In genomic region chr6:125231117-125232044, GRCm38 (mm10) we compare ENCODE assay signal across 8 mouse cellular contexts. TPM values are rescaled to one million over a fixed set of nuclear protein-coding genes. Genes with fewer than 3 reads are reported as not detected.
DNase-seq lines count a peak whose midpoint lies in the region; ATAC-seq and TF ChIP-seq lines count a peak whose summit lies in the region.

Gene Tapbpl (minus strand): TSS chr6:125231860.

- in situ Hi-C loops in CH12.LX (cut with MboI; ENCODE audit: low pct_ligation_motif_present, low pct_unique_long_range_greater_than_20kb, low sequenced_read_pairs) = no loop called here

- TF ChIP-seq POLR2A in CH12.LX (IDR thresholded peaks at IDR 0.05; ENCODE audit: low read depth, low read length) = peak; percentile 65; the same call in 1 of the 2 replicates

- WGBS in embryonic facial prominence, embryonic 13.5 days = 8% methylated on average over 16 of the region's 16 CpGs
- 1% methylated on average over 16 of the region's 16 CpGs for WGBS in heart, embryonic 13.5 days
- 4% methylated on average over 16 of the region's 16 CpGs for WGBS in kidney, embryonic 16.5 days
- 1% methylated on average over 16 of the region's 16 CpGs for WGBS in liver, postnatal 0 days (ENCODE audit: insufficient replicate concordance)
- WGBS in neural tube, embryonic 12.5 days = 10% methylated on average over 16 of the region's 16 CpGs

- ATAC-seq in embryonic facial prominence, embryonic 13.5 days (ENCODE audit: insufficient number of reproducible peaks, insufficient read depth, low FRiP score, low TSS enrichment, low read depth) = no peak; the same call in 1 of the 2 replicates
- no peak for ATAC-seq in heart, embryonic 13.5 days (ENCODE audit: extremely low read depth, insufficient number of reproducible peaks, low FRiP score, low TSS enrichment)
- ATAC-seq in kidney, embryonic 16.5 days (ENCODE audit: low FRiP score, low TSS enrichment) = peak; percentile 66
- ATAC-seq in liver, postnatal 0 days = peak; percentile 87
- peak; percentile 79 for ATAC-seq in neural tube, embryonic 12.5 days (ENCODE audit: low FRiP score, low read depth)

- no peak for TF ChIP-seq RAD21 in CH12.LX (IDR thresholded peaks at IDR 0.05; ENCODE audit: low read depth, low read length)

- dilution Hi-C loops in CH12.LX (cut with MboI; ENCODE audit: extremely low pct_ligation_motif_present, extremely low pct_unique_long_range_greater_than_20kb, low sequenced_read_pairs) = no loop called here

- H3K4me3 ChIP-seq in CH12.LX (replicated peaks in 1 of 3; ENCODE audit: low read depth in 2 of 3, low read length in 2 of 3, poor library complexity in 1 of 3) = peak within 1 kb of the TSS; percentile 61 to 94 (median 89)
- H3K4me3 ChIP-seq in embryonic facial prominence, embryonic 13.5 days = peak within 1 kb of the TSS; percentile 52
- peak within 1 kb of the TSS; percentile 63 for H3K4me3 ChIP-seq in heart, embryonic 13.5 days
- peak within 1 kb of the TSS; percentile 55 for H3K4me3 ChIP-seq in kidney, embryonic 16.5 days (ENCODE audit: low read length)
- H3K4me3 ChIP-seq in liver, postnatal 0 days (ENCODE audit: low read depth, low read length) = peak within 1 kb of the TSS; percentile 80
- peak within 1 kb of the TSS; percentile 35 for H3K4me3 ChIP-seq in neural tube, embryonic 12.5 days

- no peaks in the 10 kb centered on the region for H3K9me3 ChIP-seq in CH12.LX (replicated peaks; ENCODE audit: low read length)
- H3K9me3 ChIP-seq in embryonic facial prominence, embryonic 13.5 days = no peaks in the 10 kb centered on the region
- H3K9me3 ChIP-seq in heart, embryonic 13.5 days = no peaks in the 10 kb centered on the region
- H3K9me3 ChIP-seq in kidney, embryonic 16.5 days (ENCODE audit: low read length) = no peaks in the 10 kb centered on the region
- H3K9me3 ChIP-seq in liver, postnatal 0 days (ENCODE audit: low read length) = no peaks in the 10 kb centered on the region
- no peaks in the 10 kb centered on the region for H3K9me3 ChIP-seq in neural tube, embryonic 12.5 days

- no peaks in the 10 kb centered on the region for H3K27me3 ChIP-seq in CH12.LX (replicated peaks)
- H3K27me3 ChIP-seq in embryonic facial prominence, embryonic 13.5 days = no peaks in the 10 kb centered on the region
- H3K27me3 ChIP-seq in heart, embryonic 13.5 days (replicated peaks) = no peaks in the 10 kb centered on the region
- H3K27me3 ChIP-seq in kidney, embryonic 16.5 days (ENCODE audit: insufficient read depth, low read length) = no peaks in the 10 kb centered on the region
- H3K27me3 ChIP-seq in liver, postnatal 0 days (ENCODE audit: insufficient read depth, low read length) = no peaks in the 10 kb centered on the region
- H3K27me3 ChIP-seq in neural tube, embryonic 12.5 days (replicated peaks) = no peaks in the 10 kb centered on the region

- peak; percentile 49; the same call in 1 of the 2 replicates for TF ChIP-seq EP300 in CH12.LX (IDR thresholded peaks at IDR 0.05; ENCODE audit: low read length)
- TF ChIP-seq EP300 in liver, postnatal 0 days (IDR thresholded peaks at IDR 0.05; ENCODE audit: low read depth) = no peak

- peak within 1 kb of the TSS; percentile 93 for H3K27ac ChIP-seq in CH12.LX (ENCODE audit: insufficient read depth, low read depth)
- H3K27ac ChIP-seq in embryonic facial prominence, embryonic 13.5 days = peak within 1 kb of the TSS; percentile 77
- H3K27ac ChIP-seq in heart, embryonic 13.5 days (replicated peaks) = peak within 1 kb of the TSS; percentile 84
- peak within 1 kb of the TSS; percentile 54 for H3K27ac ChIP-seq in kidney, embryonic 16.5 days (ENCODE audit: low read length)
- peak within 1 kb of the TSS; percentile 98 for H3K27ac ChIP-seq in liver, postnatal 0 days (ENCODE audit: low read depth)
- no peak within 1 kb of the TSS for H3K27ac ChIP-seq in neural tube, embryonic 12.5 days

- peak; percentile 81 for DNase-seq in CH12.LX (ENCODE audit: extremely low read depth)
- peak; percentile 77 to 80 for DNase-seq in adrenal gland, postnatal 36 days
- peak; percentile 71 for DNase-seq in liver, postnatal 0 days
- DNase-seq in thymus, adult 18-20 months = peak; percentile 64 to 83

- H3K9ac ChIP-seq in CH12.LX (ENCODE audit: insufficient read depth, low read depth) = peak within 1 kb of the TSS; percentile 98
- H3K9ac ChIP-seq in embryonic facial prominence, embryonic 13.5 days = peak within 1 kb of the TSS; percentile 76
- H3K9ac ChIP-seq in heart, embryonic 13.5 days = peak within 1 kb of the TSS; percentile 84
- H3K9ac ChIP-seq in kidney, embryonic 16.5 days (replicated peaks; ENCODE audit: low read length) = peak within 1 kb of the TSS; percentile 76
- H3K9ac ChIP-seq in liver, postnatal 0 days (replicated peaks) = peak within 1 kb of the TSS; percentile 89
- peak within 1 kb of the TSS; percentile 59 for H3K9ac ChIP-seq in neural tube, embryonic 12.5 days

- H3K4me2 ChIP-seq in CH12.LX (ENCODE audit: insufficient read depth, low read depth, poor library complexity, severe bottlenecking) = peak within 1 kb of the TSS; percentile 91
- H3K4me2 ChIP-seq in embryonic facial prominence, embryonic 13.5 days = peak within 1 kb of the TSS; percentile 92
- peak within 1 kb of the TSS; percentile 80 for H3K4me2 ChIP-seq in heart, embryonic 13.5 days
- H3K4me2 ChIP-seq in kidney, embryonic 16.5 days (replicated peaks; ENCODE audit: low read depth, low read length) = peak within 1 kb of the TSS; percentile 86
- peak within 1 kb of the TSS; percentile 88 for H3K4me2 ChIP-seq in liver, postnatal 0 days (ENCODE audit: low read depth, low read length)
- peak within 1 kb of the TSS; percentile 77 for H3K4me2 ChIP-seq in neural tube, embryonic 12.5 days (replicated peaks)

- no peak for TF ChIP-seq CTCF in CH12.LX (conservative IDR thresholded peaks at IDR 0.05 in 1 of 2, IDR thresholded peaks at IDR 0.05 in 1 of 2; ENCODE audit: low read depth in 2 of 2, low read length in 2 of 2)
- TF ChIP-seq CTCF in liver, postnatal 0 days (IDR thresholded peaks at IDR 0.05; ENCODE audit: low read depth) = no peak

- peaks cover 22 to 60% of the 10 kb centered on the region in 2 experiments for H3K36me3 ChIP-seq in CH12.LX (replicated peaks in 1 of 2; ENCODE audit: control insufficient read depth in 1 of 2, insufficient read depth in 1 of 2, low read length in 1 of 2)
- H3K36me3 ChIP-seq in embryonic facial prominence, embryonic 13.5 days = no peaks in the 10 kb centered on the region
- H3K36me3 ChIP-seq in heart, embryonic 13.5 days = no peaks in the 10 kb centered on the region
- H3K36me3 ChIP-seq in kidney, embryonic 16.5 days (ENCODE audit: insufficient read depth, low read length) = no peaks in the 10 kb centered on the region
- peaks cover 19% of the 10 kb centered on the region; the same call in 1 of the 2 replicates for H3K36me3 ChIP-seq in liver, postnatal 0 days (replicated peaks; ENCODE audit: insufficient read depth, low read length)
- no peaks in the 10 kb centered on the region for H3K36me3 ChIP-seq in neural tube, embryonic 12.5 days

- peaks cover 8 to 36% of the 10 kb centered on the region in 2 experiments for H3K4me1 ChIP-seq in CH12.LX (ENCODE audit: control insufficient read depth in 1 of 2, insufficient read depth in 2 of 2)
- peaks cover 19% of the 10 kb centered on the region for H3K4me1 ChIP-seq in embryonic facial prominence, embryonic 13.5 days
- peaks cover 36% of the 10 kb centered on the region for H3K4me1 ChIP-seq in heart, embryonic 13.5 days
- peaks cover 19% of the 10 kb centered on the region for H3K4me1 ChIP-seq in kidney, embryonic 16.5 days (ENCODE audit: insufficient read depth, low read length)
- peaks cover 22% of the 10 kb centered on the region for H3K4me1 ChIP-seq in liver, postnatal 0 days (ENCODE audit: insufficient read depth)
- H3K4me1 ChIP-seq in neural tube, embryonic 12.5 days = peaks cover 12% of the 10 kb centered on the region

- no peaks in the 10 kb centered on the region for H3K79me2 ChIP-seq in CH12.LX (replicated peaks; ENCODE audit: control insufficient read depth, extremely low read depth, insufficient read depth, poor library complexity, severe bottlenecking)

TF ChIP-seq in CH12.LX, 34 proteins besides CTCF, POLR2A, EP300 and RAD21 (continues in another document):
- no peak for TF ChIP-seq KAT2A (IDR thresholded peaks at IDR 0.05; ENCODE audit: insufficient replicate concordance, low read length)
- TF ChIP-seq TCF12 (IDR thresholded peaks at IDR 0.05; ENCODE audit: low read depth, low read length) = peak; percentile 55
- TF ChIP-seq JUND (conservative IDR thresholded peaks at IDR 0.05; ENCODE audit: low read depth, low read length) = no peak
- TF ChIP-seq MAX (IDR thresholded peaks at IDR 0.05; ENCODE audit: low read length) = no peak
- TF ChIP-seq NRF1 (IDR thresholded peaks at IDR 0.05; ENCODE audit: low read depth, low read length) = 0 out of 2 replicates have a peak, but pooled peaks have one; percentile 26
- TF ChIP-seq MXI1 (IDR thresholded peaks at IDR 0.05; ENCODE audit: low read depth, low read length) = peak; percentile 75
- no peak for TF ChIP-seq GABPA (IDR thresholded peaks at IDR 0.05; ENCODE audit: insufficient replicate concordance, low read depth, low read length)
- no peak for TF ChIP-seq MAFK (IDR thresholded peaks at IDR 0.05; ENCODE audit: insufficient replicate concordance, low read length)
- 0 out of 2 replicates have a peak, but pooled peaks have one; percentile 10 for TF ChIP-seq ELF1 (IDR thresholded peaks at IDR 0.05; ENCODE audit: low read depth, low read length)
- no peak for TF ChIP-seq MYC (IDR thresholded peaks at IDR 0.05; ENCODE audit: low read depth, low read length)
- peak; percentile 88; the same call in 1 of the 2 replicates for TF ChIP-seq CHD1 (IDR thresholded peaks at IDR 0.05; ENCODE audit: low read depth, low read length)
- no peak for TF ChIP-seq SMC3 (IDR thresholded peaks at IDR 0.05; ENCODE audit: low read depth, low read length)
- peak; percentile 21; the same call in 1 of the 2 replicates for TF ChIP-seq ZMIZ1 (IDR thresholded peaks at IDR 0.05; ENCODE audit: low read depth, low read length)
- TF ChIP-seq ETS1 (conservative IDR thresholded peaks at IDR 0.05; ENCODE audit: low read depth, low read length) = peak; percentile 87
- TF ChIP-seq ZC3H11A (IDR thresholded peaks at IDR 0.05; ENCODE audit: low read depth, low read length) = no peak
- no peak for TF ChIP-seq UBTF (IDR thresholded peaks at IDR 0.05; ENCODE audit: low read depth, low read length)

RNA-seq across cellular contexts. Expression of gene Tapbpl, which starts in this region (rescaled TPM):
- total RNA-seq in CH12.LX (2012; rRNA removed) (16.9 and 17.7 TPM in 2 replicates), CH12.LX (2014; rRNA removed) (13.7 and 16.7 TPM in 2 replicates)
- polyA plus RNA-seq in CH12.LX (2012; ENCODE audit: insufficient read length, low read depth) = 19.4 and 20.9 TPM in 2 replicates
- 10 to 100 TPM in 1 of 2 experiments, 1 to 10 TPM in 1; 9.3 to 11.5 TPM for total RNA-seq in adrenal gland, postnatal 36 days (2021)
- 2.8 and 3.5 TPM in 2 replicates for polyA plus RNA-seq in embryonic facial prominence, embryonic 13.5 days (2015; fragmentation: Nextera tagmentation; extraction: Ambion mirVana)
- polyA plus RNA-seq in heart, embryonic 13.5 days (2015; fragmentation: Nextera tagmentation; extraction: Ambion mirVana) = 3.4 and 4.2 TPM in 2 replicates
- 7.4 and 8.2 TPM in 2 replicates for polyA plus RNA-seq in kidney, embryonic 16.5 days (2015; fragmentation: Nextera tagmentation; extraction: Ambion mirVana)
- 14.4 and 14.7 TPM in 2 replicates for polyA plus RNA-seq in liver, postnatal 0 days (2015; fragmentation: Nextera tagmentation; extraction: Ambion mirVana)
- polyA plus RNA-seq in neural tube, embryonic 12.5 days (2016; fragmentation: Nextera tagmentation; extraction: Ambion mirVana) = 3.2 and 3.8 TPM in 2 replicates

Comparison
In these comparisons a context has a peak if more than half of its experiments do, and no peak if none do; other contexts are left out.
1. H3K4me3 ChIP-seq: peak in every context shown above with its lines; median percentile 89 in CH12.LX; 80 in liver, postnatal 0 days; 63 in heart, embryonic 13.5 days; 55 in kidney, embryonic 16.5 days; 52 in embryonic facial prominence, embryonic 13.5 days; 35 in neural tube, embryonic 12.5 days.
2. ATAC-seq: peak in kidney, embryonic 16.5 days (single experiment), liver, postnatal 0 days (single experiment) and neural tube, embryonic 12.5 days (single experiment); none in embryonic facial prominence, embryonic 13.5 days (single experiment) and heart, embryonic 13.5 days (single experiment).
3. Peak in every context shown above with its lines, with median percentiles within 50 percentile points of each other: DNase-seq, H3K4me2 ChIP-seq and H3K9ac ChIP-seq.